Mouse (Mus musculus) brain, embryonic 14.5 days (tissue): ENCODE data around the gene Jazf1.

Experiments used
- CTCF ChIP-seq: fragments of 200-500 bp; IDR thresholded peaks from 2 replicates; pipeline ENCODE4 v1.5.1; 2012; ENCODE audit warnings: inconsistent platforms, mild to moderate bottlenecking, moderate library complexity, borderline replicate concordance; ENCODE audit not compliant: insufficient read depth, insufficient read length; ENCODE audit errors: extremely low read depth
- POLR2A ChIP-seq: fragments of 200-500 bp; IDR thresholded peaks from 2 replicates; pipeline ENCODE4 v1.6.1; 2012; ENCODE audit warnings: mild to moderate bottlenecking, inconsistent platforms, borderline replicate concordance; ENCODE audit not compliant: poor library complexity, insufficient read depth, insufficient read length, severe bottlenecking; ENCODE audit errors: extremely low read depth

DNA sequence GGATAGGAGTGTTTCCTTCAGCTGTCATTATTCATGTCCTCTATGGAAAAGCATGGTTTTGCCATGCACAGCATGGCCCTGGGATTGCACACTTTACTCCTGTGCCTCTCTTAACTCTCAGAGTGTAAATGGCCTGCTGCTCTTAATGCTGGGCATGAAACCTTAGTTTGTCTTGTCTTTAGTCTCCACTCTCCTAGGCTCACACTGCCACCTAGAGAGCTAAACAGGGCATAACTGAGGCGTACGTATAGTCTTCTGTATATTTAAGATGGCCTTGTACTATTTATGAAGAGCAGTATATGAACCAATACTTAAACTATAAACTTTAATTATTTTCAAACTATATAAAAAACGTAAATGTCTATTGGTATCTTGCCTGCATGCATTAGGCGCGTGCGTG is 86.3 kb downstream of the Jazf1 start:
- TF ChIP-seq POLR2A = no peak
- peak; percentile 28; the same call in 1 of the 2 replicates for TF ChIP-seq CTCF
